In genomic region chr7:139415616-139416225, GRCm38 (mm10) we compare ENCODE assay signal across 15 mouse cellular contexts. TPM values are rescaled to one million over a fixed set of nuclear protein-coding genes. Genes with fewer than 3 reads are reported as not detected.
DNase-seq lines count a peak whose midpoint lies in the region; ATAC-seq and TF ChIP-seq lines count a peak whose summit lies in the region.
"Had no signal": no experiment of that assay in that cellular context is flagged by ENCODE, and none has a peak within 500 bp of the region (broad histone marks: within the 10 kb centered on the region; RNA-seq: fewer than 3 reads in every experiment).

No protein-coding gene starts in this region.

- H3K27me3 ChIP-seq in heart, postnatal 0 days (ENCODE audit: control insufficient read depth, insufficient read depth, low read length), result no peaks in the 10 kb centered on the region
- no peaks in the 10 kb centered on the region for H3K27me3 ChIP-seq in neural tube, embryonic 13.5 days
- H3K27me3 ChIP-seq in embryonic facial prominence, embryonic 10.5 days (replicated peaks; ENCODE audit: low read depth, poor library complexity, severe bottlenecking), result no peaks in the 10 kb centered on the region
- H3K27me3 ChIP-seq: forebrain, embryonic 12.5 days; neural tube, embryonic 15.5 days had no signal

- H3K4me2 ChIP-seq in heart, postnatal 0 days (ENCODE audit: low read depth, low read length), result no peak overlapping the region
- no peak overlapping the region for H3K4me2 ChIP-seq in neural tube, embryonic 13.5 days
- H3K4me2 ChIP-seq: forebrain, embryonic 12.5 days; liver, embryonic 11.5 days; neural tube, embryonic 15.5 days had no signal

- no peak overlapping the region for H3K9ac ChIP-seq in heart, postnatal 0 days (replicated peaks; ENCODE audit: low read depth, low read length)
- H3K9ac ChIP-seq in neural tube, embryonic 13.5 days, result no peak overlapping the region
- H3K9ac ChIP-seq: forebrain, embryonic 12.5 days; neural tube, embryonic 15.5 days had no signal

- peak overlapping the region; percentile 54 for H3K27ac ChIP-seq in heart, postnatal 0 days (ENCODE audit: low read depth)
- H3K27ac ChIP-seq in neural tube, embryonic 13.5 days (replicated peaks), result 0 out of 2 replicates have a peak overlapping the region, but pooled peaks have one; percentile 7
- H3K27ac ChIP-seq in embryonic facial prominence, embryonic 10.5 days (replicated peaks), result 0 out of 2 replicates have a peak overlapping the region, but pooled peaks have one; percentile 20
- H3K27ac ChIP-seq: forebrain, embryonic 12.5 days; midbrain, embryonic 10.5 days; neural tube, embryonic 15.5 days had no signal

- no peak overlapping the region for H3K4me3 ChIP-seq in heart, postnatal 0 days (ENCODE audit: low read depth, low read length)
- no peak overlapping the region for H3K4me3 ChIP-seq in neural tube, embryonic 13.5 days
- no peak overlapping the region for H3K4me3 ChIP-seq in embryonic facial prominence, embryonic 10.5 days
- H3K4me3 ChIP-seq: forebrain, embryonic 12.5 days; midbrain, embryonic 10.5 days; neural tube, embryonic 15.5 days had no signal

- DNase-seq in cerebellum, adult 11 months, result peak; percentile 61
- DNase-seq in cerebellum, adult 8-10 months, result no peak
- no peak for DNase-seq in heart, postnatal 0 days (ENCODE audit: low spot score)
- DNase-seq in heart, postnatal 10 days, result no peak
- DNase-seq in neural tube, embryonic 10.5 days (ENCODE audit: extremely low spot score, low spot score), result no peak
- no peak for DNase-seq in embryonic facial prominence, embryonic 10.5 days (ENCODE audit: low spot score)
- DNase-seq in adrenal gland, postnatal 14 days, result no peak
- DNase-seq: adrenal gland, adult 2 months; gastrocnemius, postnatal 25 days; thymus, postnatal 4 days had no signal

- intact Hi-C loops in heart, postnatal 10 days (cut with DNase I), result no loop called here

- no peak for ATAC-seq in heart, postnatal 0 days (ENCODE audit: insufficient read depth, low read depth)
- no peak for ATAC-seq in neural tube, embryonic 13.5 days (ENCODE audit: low read depth)

- no peaks in the 10 kb centered on the region for H3K9me3 ChIP-seq in heart, postnatal 0 days (replicated peaks; ENCODE audit: control insufficient read depth, low read length)
- no peaks in the 10 kb centered on the region for H3K9me3 ChIP-seq in neural tube, embryonic 13.5 days
- H3K9me3 ChIP-seq in embryonic facial prominence, embryonic 10.5 days, result no peaks in the 10 kb centered on the region
- H3K9me3 ChIP-seq: forebrain, embryonic 12.5 days; midbrain, embryonic 10.5 days; neural tube, embryonic 15.5 days had no signal

- H3K4me1 ChIP-seq in heart, postnatal 0 days (ENCODE audit: control insufficient read depth, insufficient read depth), result peaks cover 65% of the 10 kb centered on the region
- H3K4me1 ChIP-seq in neural tube, embryonic 13.5 days (replicated peaks), result peaks cover 19% of the 10 kb centered on the region
- H3K4me1 ChIP-seq in embryonic facial prominence, embryonic 10.5 days, result peaks cover 39% of the 10 kb centered on the region

- no peaks in the 10 kb centered on the region for H3K36me3 ChIP-seq in heart, postnatal 0 days (replicated peaks; ENCODE audit: control insufficient read depth, insufficient read depth, low read length)
- no peaks in the 10 kb centered on the region for H3K36me3 ChIP-seq in neural tube, embryonic 13.5 days
- H3K36me3 ChIP-seq in embryonic facial prominence, embryonic 10.5 days (replicated peaks), result no peaks in the 10 kb centered on the region
- H3K36me3 ChIP-seq: forebrain, embryonic 12.5 days; midbrain, embryonic 10.5 days; neural tube, embryonic 15.5 days had no signal

- no peak for TF ChIP-seq CTCF in heart, postnatal 0 days (IDR thresholded peaks at IDR 0.05; ENCODE audit: low read depth)

- TF ChIP-seq EP300 in heart, postnatal 0 days (IDR thresholded peaks at IDR 0.05; ENCODE audit: low read depth), result no peak

RNA-seq across cellular contexts. Expression of gene Inpp5a, which starts 26.8 kb away (rescaled TPM):
- 43.4 and 44.1 TPM in 2 replicates for total RNA-seq in heart, postnatal 0 days (2014; rRNA removed; ENCODE audit: low replicate concordance)
- 57.9 and 65.2 TPM in 2 replicates for polyA plus RNA-seq in heart, postnatal 0 days (2015; fragmentation: Nextera tagmentation; extraction: Ambion mirVana)
- 100 to 1,000 TPM; 185 to 197 TPM for total RNA-seq in heart, postnatal 10 days (2021)
- 15.5 and 17.6 TPM in 2 replicates for polyA plus RNA-seq in neural tube, embryonic 13.5 days (2015; fragmentation: Nextera tagmentation; extraction: Ambion mirVana)
- polyA plus RNA-seq in embryonic facial prominence, embryonic 10.5 days (2016; fragmentation: Nextera tagmentation; extraction: Ambion mirVana), result 15.6 and 16.8 TPM in 2 replicates
- total RNA-seq in adrenal gland, postnatal 14 days (2021), result 60.1 and 60.3 TPM in 2 replicates
